Mouse (Mus musculus): ENCODE results near the gene Golgb1.

DNA sequence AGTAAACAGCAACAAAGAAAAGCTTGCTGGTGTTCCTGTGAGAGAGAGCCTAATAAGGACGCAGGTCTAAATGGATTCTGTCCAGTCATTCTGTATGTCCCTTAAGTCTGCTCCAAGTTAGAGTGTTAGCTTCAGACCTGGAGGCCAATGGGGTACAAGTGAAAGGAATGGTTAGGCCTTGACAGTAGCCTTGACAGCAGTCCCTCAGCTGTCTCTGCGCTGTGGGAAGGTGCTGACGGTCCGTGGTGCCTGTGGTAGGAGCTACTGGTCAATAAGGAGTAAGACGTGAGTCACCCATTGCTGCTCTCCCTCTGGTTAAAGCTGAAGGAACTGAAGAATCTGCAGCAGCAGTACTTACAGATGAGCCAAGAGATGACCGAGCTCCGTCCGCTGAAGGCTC is 49.4 kb downstream of the Golgb1 start:
- TF ChIP-seq ZMIZ1 (IDR thresholded peaks at IDR 0.05; ENCODE audit: low read depth, low read length) (no peak), USF2 (IDR thresholded peaks at IDR 0.05; ENCODE audit: borderline replicate concordance in 1 of 2, insufficient read depth in 1 of 2, low read depth in 1 of 2, low read length in 2 of 2) (no peak), CTCF (IDR thresholded peaks at IDR 0.05 in 2 of 3, conservative IDR thresholded peaks at IDR 0.05 in 1 of 3; ENCODE audit: control insufficient read depth in 1 of 3, insufficient read depth in 1 of 3, low read depth in 2 of 3, low read length in 3 of 3, poor library complexity in 1 of 3, severe bottlenecking in 1 of 3) (no peak), EP300 (IDR thresholded peaks at IDR 0.05; ENCODE audit: low read depth in 1 of 2, low read length in 2 of 2) (no peak), ELF1 (IDR thresholded peaks at IDR 0.05; ENCODE audit: low read depth, low read length) (no peak), CHD2 (IDR thresholded peaks at IDR 0.05; ENCODE audit: low read length) (no peak), MYC (IDR thresholded peaks at IDR 0.05; ENCODE audit: low read depth, low read length) (no peak), USF1 (IDR thresholded peaks at IDR 0.05; ENCODE audit: low read depth, low read length) (no peak), POLR2AphosphoS5 (IDR thresholded peaks at IDR 0.05; ENCODE audit: borderline replicate concordance, low read depth, low read length) (no peak), MEF2A (IDR thresholded peaks at IDR 0.05; ENCODE audit: extremely low read depth, insufficient replicate concordance, low read depth, low read length, poor library complexity, severe bottlenecking) (no peak), CHD1 (IDR thresholded peaks at IDR 0.05; ENCODE audit: low read depth, low read length) (no peak), NRF1 (IDR thresholded peaks at IDR 0.05; ENCODE audit: insufficient read depth, low read depth, low read length, poor library complexity, severe bottlenecking) (no peak)

Measured in MEL (cell line).